ENCODE assay signal across 1 mouse cellular context in the genomic region with DNA sequence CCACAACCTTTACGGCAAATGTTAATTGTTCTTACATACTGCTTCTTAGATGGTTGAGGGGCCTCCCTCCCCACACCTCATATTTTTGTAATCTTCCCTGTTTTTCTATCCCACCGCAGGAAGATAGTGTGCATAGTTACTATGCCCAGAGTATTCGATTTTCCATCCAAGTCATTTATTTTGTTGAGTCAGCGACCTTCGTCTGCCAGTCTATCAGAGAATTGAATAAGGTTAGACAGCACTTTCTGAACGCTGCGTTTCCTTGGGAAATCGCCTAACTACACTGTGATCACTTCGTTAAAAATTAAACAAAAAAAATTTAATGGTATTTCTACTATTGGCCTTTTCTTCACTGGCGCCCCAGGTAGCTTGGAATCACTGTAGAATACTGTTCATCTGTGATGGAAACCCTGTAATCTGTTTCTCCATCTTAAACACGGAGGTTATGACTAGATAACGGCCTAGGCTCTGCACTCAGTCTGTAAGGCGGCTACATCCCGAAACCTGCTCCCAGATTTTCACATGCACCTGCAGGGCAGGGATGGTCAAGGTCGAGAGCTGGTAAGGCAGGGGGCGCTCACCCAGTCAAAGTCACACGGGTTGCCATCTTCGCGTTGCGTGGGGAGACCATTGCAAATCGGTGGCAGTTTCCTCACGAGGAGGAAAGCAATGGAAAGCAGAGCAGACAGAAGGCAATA.
TF ChIP-seq lines count a peak whose summit lies in the region.

No protein-coding gene starts in this region.

TF ChIP-seq in MEL, 35 proteins besides CTCF, POLR2A, EP300 and RAD21:
- TF ChIP-seq ETS1 (IDR thresholded peaks at IDR 0.05; ENCODE audit: low read depth, low read length) (peak; percentile 9; the same call in 1 of the 2 replicates), NRF1 (IDR thresholded peaks at IDR 0.05; ENCODE audit: insufficient read depth, low read depth, low read length, poor library complexity, severe bottlenecking) (no peak), MAFK (IDR thresholded peaks at IDR 0.05; ENCODE audit: borderline replicate concordance, low read depth, low read length) (peak; percentile 18; the same call in 1 of the 2 replicates), TBP (IDR thresholded peaks at IDR 0.05; ENCODE audit: low read depth, low read length) (peak; percentile 7; the same call in 1 of the 2 replicates), JUND (IDR thresholded peaks at IDR 0.05; ENCODE audit: low read depth, low read length) (no peak), MXI1 (IDR thresholded peaks at IDR 0.05; ENCODE audit: low read depth, low read length) (peak; percentile 51; the same call in 1 of the 2 replicates), MYC (IDR thresholded peaks at IDR 0.05; ENCODE audit: low read depth, low read length) (0 out of 2 replicates have a peak, but pooled peaks have one; percentile 48)
